Mouse (Mus musculus) cortical plate, adult 2 months (tissue): ENCODE results near the gene Wnt2b.

ENCODE experiments used
- CTCF ChIP-seq: fragments of 200-500 bp; IDR thresholded peaks from 2 replicates; pipeline ENCODE4 v1.5.1; 2011; ENCODE audit warnings: mild to moderate bottlenecking, control low read depth, low read length; ENCODE audit not compliant: insufficient read depth; ENCODE audit errors: extremely low read depth
- POLR2A ChIP-seq: fragments of 200-500 bp; IDR thresholded peaks from 2 replicates; pipeline ENCODE4 v1.6.1; 2011; ENCODE audit warnings: mild to moderate bottlenecking, low read length, control low read depth; ENCODE audit not compliant: insufficient read depth; ENCODE audit errors: extremely low read depth

- TF ChIP-seq CTCF (no peak), POLR2A (no peak)
Observed at GRCm38 (mm10) chr3:104960026-104961000, 1.4 kb downstream of the Wnt2b start.
